Mouse (Mus musculus): ENCODE measurements around the gene Nifk. TPM values are rescaled to one million over a fixed set of nuclear protein-coding genes. Genes with fewer than 3 reads are reported as not detected.

Nifk gene
- 84.9 TPM for polyA plus RNA-seq (2014; fragmentation: Illumina TruSeq; extraction: RNeasy Lipid Tissue Mini Kit (QIAGEN cat#74804); ENCODE audit: low read depth, low replicate concordance)

DNA sequence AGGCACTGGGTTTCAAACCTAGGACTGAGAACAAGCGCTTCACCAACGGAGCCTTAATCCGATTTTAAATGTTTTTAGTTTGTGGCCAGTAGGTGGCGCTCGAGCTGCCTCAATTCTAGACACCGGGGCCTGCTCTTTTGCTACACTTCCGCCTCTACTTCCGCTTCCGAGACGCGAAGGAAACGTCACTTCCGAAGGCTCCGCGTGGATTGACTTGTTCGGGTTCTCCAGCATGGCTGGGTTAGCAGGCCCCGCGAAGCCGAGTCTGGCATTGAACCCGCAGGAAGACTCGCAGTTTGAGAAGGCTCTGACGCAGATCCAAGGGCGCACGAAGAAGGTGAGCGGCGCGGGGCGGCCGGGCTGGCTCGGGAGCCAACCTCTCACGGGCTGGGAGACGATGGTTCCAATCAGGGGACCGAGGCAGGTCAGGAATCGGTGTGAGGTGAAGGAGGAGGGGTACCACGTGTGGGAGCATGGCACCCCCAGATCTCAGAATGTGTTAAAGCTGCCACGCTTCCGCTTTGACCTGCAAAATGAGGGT lies at the start of gene Nifk:
TSS of gene Nifk (plus strand) at position 179 of the 541 bp plus-strand sequence.

GRCm38 (mm10) chr1:118311622-118312326 lies 9.9 kb upstream of the Nifk start, which contains the start of gene Tsn:
Gene Tsn (minus strand): TSS chr1:118311739.

Other genes with a start within 250 kb of the Nifk start
- not detected for gene Gm29106, start 145.3 kb upstream of the Nifk start, polyA plus RNA-seq (2014; fragmentation: Illumina TruSeq; extraction: RNeasy Lipid Tissue Mini Kit (QIAGEN cat#74804); ENCODE audit: low read depth, low replicate concordance)
- 74.8 TPM for gene Tsn, start 10.1 kb upstream of the Nifk start, polyA plus RNA-seq (2014; fragmentation: Illumina TruSeq; extraction: RNeasy Lipid Tissue Mini Kit (QIAGEN cat#74804); ENCODE audit: low read depth, low replicate concordance)
- gene Clasp1, start 67.2 kb downstream of the Nifk start, polyA plus RNA-seq (2014; fragmentation: Illumina TruSeq; extraction: RNeasy Lipid Tissue Mini Kit (QIAGEN cat#74804); ENCODE audit: low read depth, low replicate concordance), result 25.6 TPM